Mouse (Mus musculus) layer of hippocampus, postnatal 14 days (tissue): ENCODE data around the gene Usp16. TPM values are rescaled to one million over a fixed set of nuclear protein-coding genes. Genes with fewer than 3 reads are reported as not detected.

Experiments
- total RNA-seq, 2 experiments: library from RNA; stranded (reverse); gene quantifications; 2 replicates each; pipeline ENCODE4 v1.2.3; 2021

The Usp16 gene
- total RNA-seq, 2 experiments from 2014 or later, result 48.7 to 52.8 TPM

Other genes starting within 250 kb of the Usp16 start
- gene N6amt1, start 100.5 kb upstream of the Usp16 start, total RNA-seq, result 10 to 100 TPM; 17.1 to 17.7 TPM
- 10 to 100 TPM; 44.3 to 47.7 TPM for gene Ltn1, start 22.1 kb upstream of the Usp16 start, total RNA-seq
- 10 to 100 TPM in 1 of 2 experiments, 1 to 10 TPM in 1; 9.3 to 10.5 TPM for gene Rwdd2b, start 14.1 kb upstream of the Usp16 start, total RNA-seq
- gene Cct8, start 41.2 kb downstream of the Usp16 start, total RNA-seq, result 100 to 1,000 TPM; 171 to 179 TPM
- gene Map3k7cl, start 98.6 kb downstream of the Usp16 start, total RNA-seq, result under 1 TPM; 0.71 to 0.91 TPM
- 10 to 100 TPM; 14.5 to 15.6 TPM for gene Bach1, start 244.2 kb downstream of the Usp16 start, total RNA-seq